Mouse (Mus musculus) cerebellum, adult 2 months (tissue): Measurements from ENCODE around the gene Cd22. TPM values are rescaled to one million over a fixed set of nuclear protein-coding genes. Genes with fewer than 3 reads are reported as not detected.

ENCODE experiments used
- DNase-seq, 2 experiments: peaks; one replicate each; pipeline ENCODE4 v3.0.0; 2021
- H3K27ac ChIP-seq: fragments of 200-500 bp; 2 replicates; pipeline ENCODE4 v1.5.1; 2012; ENCODE audit warnings: low read length, control low read depth, inconsistent platforms; ENCODE audit not compliant: insufficient read depth
- H3K27me3 ChIP-seq: fragments of 200-500 bp; 2 replicates; pipeline ENCODE4 v1.6.1; 2012; ENCODE audit warnings: inconsistent platforms, mild to moderate bottlenecking, low read length, moderate library complexity; ENCODE audit not compliant: control insufficient read depth, insufficient read depth
- H3K4me1 ChIP-seq: fragments of 200-500 bp; 2 replicates; pipeline ENCODE4 v1.6.1; 2011; ENCODE audit warnings: low read length; ENCODE audit not compliant: control insufficient read depth, insufficient read depth
- H3K4me3 ChIP-seq: fragments of 200-500 bp; replicated peaks from 2 replicates; pipeline ENCODE3; 2011; ENCODE audit warnings: mild to moderate bottlenecking, low read depth, low read length, control low read depth; ENCODE audit not compliant: insufficient read depth
- CTCF ChIP-seq: fragments of 200-500 bp; IDR thresholded peaks from 2 replicates; pipeline ENCODE4 v1.5.1; 2011; ENCODE audit warnings: low read depth, mild to moderate bottlenecking, control low read depth, low read length, moderate library complexity, borderline replicate concordance; ENCODE audit not compliant: insufficient read depth
- POLR2A ChIP-seq: fragments of 200-500 bp; IDR thresholded peaks from 2 replicates; pipeline ENCODE4 v1.6.1; 2011; ENCODE audit warnings: low read length, control low read depth, borderline replicate concordance; ENCODE audit not compliant: insufficient read depth
- WGBS: fragments of 180-500 bp; shearing (Covaris S2); methylation state at CpG from one replicate; pipeline ENCODE4 v1.1.7; 2018; 5-methylcytosine and 5-hydroxymethylcytosine counted together
- polyA plus RNA-seq: library from polyadenylated mRNA; depleted of rRNA; stranded (reverse); fragments of >200 nt; gene quantifications from 2 replicates; pipeline ENCODE4 v1.2.3, GENCODE M21; 2012

Cd22 gene
- polyA plus RNA-seq, 1 experiment, result 0.11 TPM

- no peak overlapping the region for H3K27ac ChIP-seq
- no peaks in the 10 kb centered on the region for H3K4me1 ChIP-seq
- TF ChIP-seq POLR2A, result no peak
- no peak for TF ChIP-seq CTCF
- no peaks in the 10 kb centered on the region for H3K27me3 ChIP-seq
- H3K4me3 ChIP-seq, result no peak overlapping the region
- WGBS, result 31% methylated on average over 17 of the region's 17 CpGs
- DNase-seq, result no peak
Measured at GRCm38 (mm10) chr7:30908992-30909431, 28.9 kb upstream of the Cd22 start.

- Histone ChIP-seq H3K4me3 (no peak overlapping the region), H3K27me3 (no peaks in the 10 kb centered on the region), H3K4me1 (no peaks in the 10 kb centered on the region), H3K27ac (no peak overlapping the region)
- DNase-seq, result no peak
- no peak for TF ChIP-seq CTCF
- WGBS, result 4% methylated on average over 26 of the region's 26 CpGs
Measured at GRCm38 (mm10) chr7:30908277-30908991, 28.3 kb upstream of the Cd22 start.

GRCm38 (mm10) chr7:30904042-30904441 is 23.9 kb upstream of the Cd22 start:
- TF ChIP-seq POLR2A, result no peak
- peak; percentile 29; the same call in 1 of the 2 replicates for TF ChIP-seq CTCF
- H3K4me3 ChIP-seq, result no peak overlapping the region
- 46% methylated on average over 4 of the region's 4 CpGs for WGBS
- no peaks in the 10 kb centered on the region for H3K4me1 ChIP-seq
- H3K27me3 ChIP-seq, result no peaks in the 10 kb centered on the region
- no peak for DNase-seq
- H3K27ac ChIP-seq, result no peak overlapping the region

- DNase-seq, result no peak
- Histone ChIP-seq H3K4me1 (no peaks in the 10 kb centered on the region), H3K4me3 (no peak overlapping the region), H3K27me3 (no peaks in the 10 kb centered on the region), H3K27ac (no peak overlapping the region)
- TF ChIP-seq CTCF (no peak), POLR2A (no peak)
- 88% methylated on average over 3 of the region's 3 CpGs for WGBS
Measured at GRCm38 (mm10) chr7:30895217-30895616, 15.1 kb upstream of the Cd22 start.

- no peaks in the 10 kb centered on the region for H3K27me3 ChIP-seq
- 58% methylated on average over 3 of the region's 3 CpGs for WGBS
- DNase-seq, result no peak
- H3K4me3 ChIP-seq, result no peak overlapping the region
- no peaks in the 10 kb centered on the region for H3K4me1 ChIP-seq
- H3K27ac ChIP-seq, result no peak overlapping the region
- TF ChIP-seq CTCF, result no peak
- no peak for TF ChIP-seq POLR2A
Measured at GRCm38 (mm10) chr7:30892515-30892914, 12.4 kb upstream of the Cd22 start.

- Histone ChIP-seq H3K4me3 (no peak overlapping the region), H3K27ac (no peak overlapping the region), H3K4me1 (no peaks in the 10 kb centered on the region), H3K27me3 (no peaks in the 10 kb centered on the region)
- DNase-seq, result no peak
- 79% methylated on average over 9 of the region's 9 CpGs for WGBS
- TF ChIP-seq POLR2A (no peak), CTCF (no peak)
Measured at GRCm38 (mm10) chr7:30891746-30892145, 11.6 kb upstream of the Cd22 start.

GRCm38 (mm10) chr7:30890681-30891080 is 10.5 kb upstream of the Cd22 start:
- no peaks in the 10 kb centered on the region for H3K27me3 ChIP-seq
- no peak for DNase-seq
- 33% methylated on average over 2 of the region's 2 CpGs for WGBS
- TF ChIP-seq CTCF (no peak), POLR2A (no peak)
- H3K4me3 ChIP-seq, result no peak overlapping the region
- no peaks in the 10 kb centered on the region for H3K4me1 ChIP-seq
- H3K27ac ChIP-seq, result no peak overlapping the region

- TF ChIP-seq CTCF (no peak), POLR2A (no peak)
- 70% methylated on average over 7 of the region's 7 CpGs for WGBS
- Histone ChIP-seq H3K4me3 (no peak overlapping the region), H3K27ac (no peak overlapping the region), H3K4me1 (no peaks in the 10 kb centered on the region), H3K27me3 (no peaks in the 10 kb centered on the region)
- no peak for DNase-seq
Measured at GRCm38 (mm10) chr7:30888786-30889185, 8.6 kb upstream of the Cd22 start.
